Mouse (Mus musculus) kidney, embryonic 14.5 days (tissue): ENCODE data around the gene Hoxa11. TPM values are rescaled to one million over a fixed set of nuclear protein-coding genes. Genes with fewer than 3 reads are reported as not detected.
A peak's percentile ranks its signal among the peaks of the same experiment; 100 is the strongest.

Experiments used
- ATAC-seq: fragments of 200-750 bp; cut with Nextera tagmentation; 2 replicates; pipeline ENCODE4 v1.8.0; 2017; ENCODE audit warnings: moderate number of reproducible peaks, mild to moderate bottlenecking, moderate TSS enrichment, moderate library complexity; ENCODE audit not compliant: low FRiP score, low TSS enrichment
- H3K27ac ChIP-seq: fragments of 300-500 bp; sonication (generic); 2 replicates; pipeline ENCODE4 v1.5.1; 2014; ENCODE audit warnings: low read depth, mild to moderate bottlenecking, low read length, moderate library complexity, mixed read lengths
- H3K27me3 ChIP-seq: fragments of 300-500 bp; sonication (generic); 2 replicates; pipeline ENCODE4 v1.6.1; 2014; ENCODE audit warnings: mild to moderate bottlenecking, low read length; ENCODE audit not compliant: control insufficient read depth, insufficient read depth
- H3K36me3 ChIP-seq: fragments of 300-500 bp; sonication (generic); 2 replicates; pipeline ENCODE4 v1.6.1; 2014; ENCODE audit warnings: low read length, mixed read lengths; ENCODE audit not compliant: control insufficient read depth, insufficient read depth
- H3K4me1 ChIP-seq: fragments of 300-500 bp; sonication (generic); 2 replicates; pipeline ENCODE4 v1.6.1; 2014; ENCODE audit warnings: low read length, mixed read lengths; ENCODE audit not compliant: control insufficient read depth, insufficient read depth
- H3K4me2 ChIP-seq: fragments of 300-500 bp; sonication (generic); replicated peaks from 2 replicates; pipeline ENCODE4 v1.6.1; 2014; ENCODE audit warnings: low read depth, mild to moderate bottlenecking, low read length
- H3K4me3 ChIP-seq: fragments of 300-500 bp; sonication (generic); 2 replicates; pipeline ENCODE4 v1.5.1; 2014; ENCODE audit warnings: mild to moderate bottlenecking, low read length
- H3K9ac ChIP-seq: fragments of 300-500 bp; sonication (generic); 2 replicates; pipeline ENCODE4 v1.6.1; 2014; ENCODE audit warnings: low read depth, mild to moderate bottlenecking, low read length, moderate library complexity
- H3K9me3 ChIP-seq: fragments of 300-500 bp; sonication (generic); 2 replicates; pipeline ENCODE4 v1.6.1; 2016; ENCODE audit warnings: low read length; ENCODE audit not compliant: control insufficient read depth
- WGBS: fragments of 180-500 bp; shearing (Covaris S2); extraction: QIAGEN DNeasy Blood & Tissue Kit; methylation state at CpG from one replicate; pipeline ENCODE4 v1.1.7; 2014; 5-methylcytosine and 5-hydroxymethylcytosine counted together
- polyA plus RNA-seq: library from polyadenylated mRNA; unstranded; fragments of >200 nt; fragmentation: Nextera tagmentation; extraction: Ambion mirVana; gene quantifications from 2 replicates; pipeline ENCODE4 v1.2.1, GENCODE M21; 2014

Hoxa11 gene
- polyA plus RNA-seq, 1 experiment from 2014 or later = 35.6 TPM

- Histone ChIP-seq H3K4me1 (peaks cover 19% of the 10 kb centered on the region), H3K27me3 (no peaks in the 10 kb centered on the region; the same call in 1 of the 2 replicates), H3K9ac (peak overlapping the region; percentile 89), H3K27ac (peak overlapping the region; percentile 96), H3K4me2 (peak overlapping the region; percentile 83), H3K36me3 (no peaks in the 10 kb centered on the region), H3K4me3 (peak overlapping the region; percentile 75), H3K9me3 (no peaks in the 10 kb centered on the region)
- ATAC-seq = no peak
- 2% methylated on average over 23 of the region's 23 CpGs for WGBS
Observed at GRCm38 (mm10) chr6:52244471-52245039, 1.1 kb downstream of the Hoxa11 start.

DNA sequence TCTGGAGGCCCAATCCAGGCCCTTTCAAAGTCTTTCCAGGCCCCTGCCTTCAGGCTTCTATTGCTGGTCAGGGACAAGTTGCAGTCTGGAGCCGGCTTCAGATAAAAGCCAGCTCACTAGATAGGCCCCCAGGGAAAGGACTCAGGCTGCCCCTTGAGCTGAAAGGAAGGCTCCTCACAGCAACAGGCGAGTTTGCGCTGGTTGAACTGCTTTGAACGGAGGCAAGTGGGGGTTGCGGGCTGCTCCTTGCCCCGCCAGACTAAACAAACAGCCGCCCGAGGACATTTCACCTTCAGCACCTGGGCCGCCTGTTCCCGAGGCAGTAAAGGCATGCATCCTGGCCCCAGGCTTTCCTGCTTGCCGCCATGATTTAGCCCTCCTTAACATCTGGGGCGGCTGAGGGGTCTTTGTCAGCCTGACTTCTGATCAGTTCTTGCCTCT is 1.9 kb downstream of the Hoxa11 start:
- peak overlapping the region; percentile 83 for H3K4me2 ChIP-seq
- no peak for ATAC-seq
- H3K36me3 ChIP-seq = no peaks in the 10 kb centered on the region
- H3K27ac ChIP-seq = peak overlapping the region; percentile 96
- no peaks in the 10 kb centered on the region; the same call in 1 of the 2 replicates for H3K27me3 ChIP-seq
- H3K4me1 ChIP-seq = peaks cover 18% of the 10 kb centered on the region
- H3K4me3 ChIP-seq = peak overlapping the region; percentile 75
- H3K9me3 ChIP-seq = no peaks in the 10 kb centered on the region
- WGBS = 5% methylated on average over 12 of the region's 12 CpGs
- H3K9ac ChIP-seq = peak overlapping the region; percentile 89

- Histone ChIP-seq H3K27me3 (no peaks in the 10 kb centered on the region; the same call in 1 of the 2 replicates), H3K4me2 (peak overlapping the region; percentile 83), H3K4me1 (peaks cover 12% of the 10 kb centered on the region), H3K4me3 (peak overlapping the region; percentile 75), H3K9me3 (no peaks in the 10 kb centered on the region), H3K9ac (peak overlapping the region; percentile 89), H3K27ac (peak overlapping the region; percentile 96), H3K36me3 (no peaks in the 10 kb centered on the region)
- no peak for ATAC-seq
- 6% methylated on average over 4 of the region's 4 CpGs for WGBS
Observed at GRCm38 (mm10) chr6:52242801-52243332, 2.7 kb downstream of the Hoxa11 start.

DNA sequence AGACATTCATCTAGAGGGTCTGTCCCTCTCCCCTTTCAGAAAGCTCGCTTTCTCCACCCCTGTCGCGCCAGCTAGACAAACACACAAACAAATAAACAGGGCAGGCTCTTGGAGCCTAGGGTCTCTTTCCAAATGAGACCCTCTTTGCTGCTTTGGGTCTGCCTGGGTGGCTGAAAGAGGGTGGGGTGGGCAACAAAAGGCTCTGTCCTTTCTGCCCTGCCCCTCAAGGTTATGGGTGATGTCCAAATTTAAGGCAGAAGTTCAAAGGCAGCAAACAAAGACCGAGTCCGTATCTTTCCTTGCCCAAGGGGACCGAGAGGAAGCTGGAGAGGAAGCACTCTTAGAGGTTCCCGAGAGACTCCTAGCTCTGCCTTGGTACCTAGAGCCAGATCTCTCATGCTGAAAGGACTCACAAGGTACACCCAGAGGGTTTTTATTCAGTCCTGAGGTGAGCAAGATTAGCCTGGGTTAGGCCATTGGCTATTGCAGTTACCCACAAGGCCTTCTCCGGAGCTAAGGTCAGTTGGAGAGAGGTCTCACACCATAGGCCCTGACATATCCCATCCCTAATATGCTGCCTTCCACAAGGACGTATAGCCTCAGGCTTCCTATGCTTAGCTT is 4.5 kb downstream of the Hoxa11 start:
- Histone ChIP-seq H3K9ac (peak overlapping the region; percentile 96), H3K36me3 (no peaks in the 10 kb centered on the region), H3K27me3 (no peaks in the 10 kb centered on the region; the same call in none of the 2 replicates), H3K4me1 (peaks cover 15% of the 10 kb centered on the region), H3K27ac (peak overlapping the region; percentile 98), H3K4me2 (peak overlapping the region; percentile 83), H3K4me3 (peak overlapping the region; percentile 64), H3K9me3 (no peaks in the 10 kb centered on the region)
- 3% methylated on average over 9 of the region's 9 CpGs for WGBS
- no peak for ATAC-seq

GRCm38 (mm10) chr6:52240389-52241000 is 5.1 kb downstream of the Hoxa11 start, which contains the start of gene Hoxa10:
Gene Hoxa10, minus strand, starts transcription at chr6:52240854.
- peak within 1 kb of the TSS; percentile 96 for H3K9ac ChIP-seq
- peak; percentile 69 for ATAC-seq

DNA sequence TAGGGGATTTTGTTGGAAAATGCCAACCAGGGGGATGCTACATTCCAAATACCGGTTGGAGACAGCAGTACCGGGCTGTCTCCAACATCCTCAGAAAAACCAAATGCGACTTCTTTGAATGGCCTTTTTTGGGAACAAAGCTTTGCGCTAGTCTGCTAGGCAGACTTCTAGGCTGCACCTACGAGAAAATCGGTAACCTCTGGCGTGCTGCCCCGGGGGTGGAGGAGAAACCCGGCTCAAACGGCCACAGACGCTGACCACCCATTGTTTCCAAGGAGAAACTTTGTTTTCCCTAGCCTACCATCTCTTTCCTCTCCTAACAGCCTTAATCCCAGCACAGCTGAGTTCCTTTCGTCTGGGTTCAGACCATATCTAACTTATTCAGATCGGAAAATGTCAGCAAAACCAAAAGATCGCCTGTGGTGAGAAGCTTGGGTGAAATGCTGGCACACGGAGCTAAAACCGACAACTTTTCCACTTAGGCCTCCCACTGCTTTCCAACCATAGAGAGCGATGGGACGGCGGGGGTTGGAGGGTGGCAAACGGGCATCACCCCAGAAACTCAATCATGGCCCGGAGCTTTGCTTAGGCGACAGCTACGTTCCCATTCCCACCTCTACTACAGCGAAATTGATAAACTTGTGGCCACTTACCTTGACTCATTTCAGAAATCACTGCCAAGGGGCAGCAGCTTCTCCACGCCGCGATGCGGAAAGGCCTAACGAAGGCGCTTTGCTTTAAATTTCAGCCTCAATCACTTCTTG is 5.8 kb downstream of the Hoxa11 start:
- WGBS = under 1% methylated on average over 30 of the region's 30 CpGs
- Histone ChIP-seq H3K27ac (peak overlapping the region; percentile 98), H3K27me3 (peaks cover 3% of the 10 kb centered on the region; the same call in 1 of the 2 replicates), H3K9me3 (no peaks in the 10 kb centered on the region), H3K36me3 (no peaks in the 10 kb centered on the region), H3K9ac (peak overlapping the region; percentile 96), H3K4me1 (peaks cover 21% of the 10 kb centered on the region), H3K4me2 (peak overlapping the region; percentile 83), H3K4me3 (peak overlapping the region; percentile 64)
- no peak for ATAC-seq

More at GRCm38 (mm10) chr6:52240389-52241000, 5.1 kb downstream of the Hoxa11 start, which contains the start of gene Hoxa10:
- H3K27ac ChIP-seq = peak within 1 kb of the TSS; percentile 98
- no peaks in the 10 kb centered on the region for H3K9me3 ChIP-seq
- H3K4me2 ChIP-seq = peak within 1 kb of the TSS; percentile 83
- H3K4me1 ChIP-seq = peaks cover 21% of the 10 kb centered on the region
- no peaks in the 10 kb centered on the region for H3K36me3 ChIP-seq
- H3K27me3 ChIP-seq = no peaks in the 10 kb centered on the region; the same call in none of the 2 replicates
- WGBS = under 1% methylated on average over 35 of the region's 35 CpGs
- H3K4me3 ChIP-seq = peak within 1 kb of the TSS; percentile 64

DNA sequence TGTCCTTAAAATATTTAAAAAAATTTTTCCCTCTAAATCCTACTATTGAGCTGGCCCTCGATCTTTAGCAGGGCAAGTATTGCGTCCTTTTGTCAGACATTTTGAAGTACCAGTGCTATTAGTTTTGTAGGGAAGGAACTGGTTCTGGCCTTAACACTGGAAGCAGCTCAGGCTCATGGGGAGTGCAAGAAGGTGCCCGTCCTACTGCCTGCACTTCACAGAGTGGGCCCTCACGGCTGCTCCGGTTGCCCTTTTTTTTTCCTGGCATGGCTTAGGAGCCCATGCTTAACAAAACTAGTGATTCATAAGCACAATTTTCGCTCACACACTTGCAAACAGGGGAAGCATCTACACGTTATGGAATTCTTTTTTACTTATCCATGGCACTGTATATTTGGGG is 6.6 kb downstream of the Hoxa11 start:
- Histone ChIP-seq H3K4me3 (peak overlapping the region; percentile 64), H3K4me2 (peak overlapping the region; percentile 83), H3K4me1 (peaks cover 21% of the 10 kb centered on the region), H3K27me3 (peaks cover 9% of the 10 kb centered on the region; the same call in 1 of the 2 replicates), H3K9me3 (no peaks in the 10 kb centered on the region), H3K27ac (peak overlapping the region; percentile 4; the same call in 1 of the 2 replicates), H3K9ac (peak overlapping the region; percentile 96), H3K36me3 (no peaks in the 10 kb centered on the region)
- ATAC-seq = no peak
- 2% methylated on average over 7 of the region's 7 CpGs for WGBS

DNA sequence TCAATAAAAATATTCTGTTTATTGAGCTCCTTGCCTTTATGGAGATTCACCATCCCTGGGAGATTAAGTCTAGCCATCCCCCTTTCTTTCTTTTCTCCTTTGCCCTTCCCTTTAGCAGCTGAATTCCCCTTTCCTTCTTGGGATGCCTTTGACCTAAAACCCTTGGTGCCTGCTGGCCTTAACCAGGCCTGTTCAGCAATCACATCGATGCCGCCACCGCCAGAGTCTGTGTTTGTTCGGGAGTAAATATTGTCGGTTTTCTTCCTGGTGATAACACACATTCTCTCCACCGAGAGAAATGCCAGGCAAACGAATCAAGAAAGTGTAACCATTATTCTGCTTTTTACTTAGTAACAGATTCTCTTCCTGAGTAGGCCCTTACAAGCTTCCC is 7.5 kb downstream of the Hoxa11 start:
- H3K4me1 ChIP-seq = peaks cover 21% of the 10 kb centered on the region
- peak overlapping the region; percentile 64 for H3K4me3 ChIP-seq
- no peaks in the 10 kb centered on the region for H3K9me3 ChIP-seq
- peak overlapping the region; percentile 83 for H3K4me2 ChIP-seq
- peaks cover 12% of the 10 kb centered on the region; the same call in 1 of the 2 replicates for H3K27me3 ChIP-seq
- no peak for ATAC-seq
- 3% methylated on average over 7 of the region's 7 CpGs for WGBS
- peak overlapping the region; percentile 96 for H3K9ac ChIP-seq
- H3K36me3 ChIP-seq = no peaks in the 10 kb centered on the region
- peak overlapping the region; percentile 98; the same call in 1 of the 2 replicates for H3K27ac ChIP-seq
